Mouse (Mus musculus): ENCODE measurements around the gene Ptms.

GRCm38 (mm10) chr6:124898359-124898758 lies 21.5 kb downstream of the Ptms start:
- TF ChIP-seq CTCF (IDR thresholded peaks at IDR 0.05; ENCODE audit: low read depth) (no peak), EP300 (IDR thresholded peaks at IDR 0.05; ENCODE audit: low read depth) (no peak)

Data from liver, embryonic 14.5 days (tissue).